Mouse (Mus musculus) B cell, adult 2 months (primary cell): ENCODE data around the gene Sgk2.

Source experiments
- DNase-seq, 2 experiments: peaks; one replicate each; pipeline ENCODE4 v3.0.0; 2022

Gene Sgk2

DNA sequence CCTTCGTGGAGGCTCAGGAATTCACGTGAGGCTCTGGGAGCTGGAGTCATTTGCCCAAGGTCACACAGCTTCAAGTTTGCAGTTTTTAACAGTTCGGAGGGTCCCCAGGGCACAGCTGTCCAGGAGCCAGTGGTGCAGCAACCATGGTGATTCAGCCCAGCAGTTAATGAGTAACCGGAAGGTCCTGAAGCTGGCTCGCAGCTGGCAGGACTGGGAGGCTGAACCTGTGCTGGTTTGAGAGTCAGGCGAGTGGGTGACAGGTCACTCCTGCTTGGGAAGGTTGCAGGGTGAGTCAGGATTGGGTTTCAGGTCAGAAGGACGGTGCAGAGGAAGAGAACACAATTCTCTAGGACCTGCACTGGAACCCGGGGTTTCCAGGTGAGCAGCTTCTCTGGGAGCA, at the start of gene Sgk2:
Sgk2 (plus strand) TSS at position 113 of the 400 bp plus-strand sequence.
- no peak for DNase-seq

DNA sequence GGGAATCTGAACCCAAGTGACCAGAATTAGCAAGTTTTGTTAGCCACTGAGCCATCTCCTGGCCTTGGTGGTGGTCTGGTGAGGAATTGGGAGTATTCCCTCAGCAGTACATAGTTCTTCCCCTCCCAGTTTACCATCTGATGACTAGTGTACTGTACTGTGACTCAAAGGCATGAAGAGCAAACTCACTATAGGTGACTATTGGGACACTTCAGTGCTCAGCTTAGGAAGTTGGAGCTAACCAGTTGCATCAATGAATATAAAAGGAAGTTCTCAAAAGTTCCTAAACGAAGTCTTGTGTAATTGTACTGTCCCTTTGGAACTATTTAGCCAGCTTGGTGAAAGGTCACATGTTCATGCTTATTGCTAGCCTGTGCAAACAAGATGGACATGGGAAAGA, 47.6 kb upstream of the Sgk2 start:
- no peak for DNase-seq

DNA sequence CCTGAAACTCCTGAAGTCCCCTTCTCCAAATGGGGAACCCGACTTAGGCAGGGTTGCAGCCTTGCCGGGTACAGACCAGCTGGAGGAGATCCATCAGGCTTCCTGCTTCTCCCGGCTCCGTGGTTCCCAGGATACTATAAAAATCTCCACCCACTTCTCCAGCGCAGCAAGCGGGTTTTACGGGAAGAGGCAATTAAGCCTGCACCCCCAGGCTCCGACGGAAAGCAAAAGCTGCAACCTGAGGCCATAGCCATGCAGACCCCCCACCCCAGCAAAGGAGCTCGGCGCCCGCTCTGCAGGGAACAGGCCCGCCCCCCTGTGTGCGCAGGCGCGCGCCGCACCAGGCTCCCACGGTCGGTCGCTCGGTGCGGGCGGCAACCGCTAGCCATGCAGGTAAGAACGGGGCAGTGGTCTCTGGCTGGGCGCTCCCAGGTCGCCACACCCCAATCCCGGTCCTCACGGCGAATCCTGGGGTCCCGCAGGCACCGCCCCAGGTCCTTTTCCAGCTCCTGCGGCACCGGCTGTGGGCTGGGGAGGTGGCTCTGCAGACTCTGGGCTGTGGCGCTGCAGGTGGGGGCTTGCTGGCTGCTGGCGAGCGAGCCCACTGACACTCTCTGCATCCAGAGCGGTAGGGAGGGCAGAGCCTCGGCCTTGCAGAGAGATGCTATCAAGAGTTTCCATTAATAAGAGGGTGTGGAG, 43.8 kb upstream of the Sgk2 start, which contains the start of gene L3mbtl1:
L3mbtl1 (plus strand) TSS at position 325 of the 699 bp plus-strand sequence.
- no peak for DNase-seq

DNA sequence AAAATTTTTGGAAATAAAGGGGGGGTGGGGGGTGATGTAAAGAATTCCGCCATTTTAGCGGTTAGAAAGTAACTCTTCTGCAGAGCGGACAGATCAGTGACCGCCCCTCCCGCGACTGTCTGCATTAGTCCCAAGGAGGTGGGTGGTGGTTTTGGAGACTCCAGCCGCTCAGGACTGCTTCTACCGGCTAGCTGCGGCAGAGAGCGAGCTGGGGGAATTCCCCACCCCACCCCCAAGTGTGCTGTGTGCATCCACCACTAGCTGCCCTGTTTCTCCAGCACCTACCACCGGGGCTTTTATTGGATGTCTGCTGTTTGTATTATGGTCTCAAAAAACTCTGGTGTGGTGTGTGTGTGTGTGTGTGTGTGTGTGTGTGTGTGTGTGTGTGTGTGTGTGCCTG, 43.2 kb upstream of the Sgk2 start:
- no peak for DNase-seq

DNA sequence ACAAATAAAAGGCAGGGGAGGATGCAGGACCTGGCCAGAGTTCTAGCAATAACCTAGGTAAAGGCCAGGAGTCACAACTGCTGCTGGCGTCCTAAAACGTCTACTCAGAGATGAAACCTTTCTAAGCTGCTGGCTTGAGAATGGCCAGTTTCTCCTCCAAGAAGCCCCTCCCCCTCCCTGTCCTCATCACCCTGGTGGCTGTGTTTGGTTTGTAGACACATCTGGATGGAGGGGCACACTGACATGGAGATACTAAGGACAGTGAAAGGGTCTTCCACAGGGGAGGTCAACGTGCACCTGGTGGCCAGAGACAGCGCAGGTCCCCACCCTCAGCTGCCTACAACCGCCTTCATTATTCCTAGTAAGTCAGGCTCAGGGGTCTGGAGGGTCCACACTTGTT, 40.2 kb upstream of the Sgk2 start:
- no peak for DNase-seq

DNA sequence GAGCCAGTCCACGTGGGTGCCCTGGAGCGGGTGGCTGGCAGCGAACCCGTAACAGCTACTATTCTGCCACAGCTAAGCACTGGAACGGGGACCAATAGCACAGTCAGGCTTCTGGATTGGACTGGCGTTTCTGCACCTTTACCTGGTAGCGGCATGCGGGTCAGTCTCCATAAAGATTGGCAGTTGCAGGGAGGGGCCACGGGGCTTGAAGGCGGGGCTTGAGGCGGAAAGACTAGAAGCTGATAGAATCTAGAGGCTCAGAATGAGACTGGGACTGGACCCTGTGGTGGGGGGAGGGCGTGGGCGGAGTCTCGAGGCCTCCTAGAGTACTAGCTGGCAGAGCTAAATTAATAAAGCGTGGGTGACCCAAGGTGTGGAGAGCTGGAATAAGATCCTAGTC, 39.4 kb upstream of the Sgk2 start:
- DNase-seq = no peak

DNA sequence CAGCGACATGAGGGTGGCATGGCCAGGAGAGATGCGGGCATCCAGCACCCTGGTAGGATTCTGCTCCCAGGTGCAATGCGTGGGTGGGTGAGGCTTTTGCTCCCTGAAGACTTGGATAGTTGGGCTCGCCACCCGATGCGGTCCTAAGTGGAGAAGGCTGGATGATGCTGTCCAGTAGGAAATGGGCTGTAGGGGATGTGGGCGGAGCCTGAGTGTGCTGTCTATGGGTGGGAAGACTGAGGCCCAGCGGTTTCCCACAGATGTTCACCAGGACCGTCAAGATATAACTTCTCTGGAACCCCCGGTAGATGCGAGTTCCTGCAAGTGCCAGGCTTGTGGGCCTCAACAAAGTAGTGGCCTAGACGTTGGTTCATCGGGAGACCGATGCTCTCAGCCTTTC, 38.9 kb upstream of the Sgk2 start:
- no peak for DNase-seq

DNA sequence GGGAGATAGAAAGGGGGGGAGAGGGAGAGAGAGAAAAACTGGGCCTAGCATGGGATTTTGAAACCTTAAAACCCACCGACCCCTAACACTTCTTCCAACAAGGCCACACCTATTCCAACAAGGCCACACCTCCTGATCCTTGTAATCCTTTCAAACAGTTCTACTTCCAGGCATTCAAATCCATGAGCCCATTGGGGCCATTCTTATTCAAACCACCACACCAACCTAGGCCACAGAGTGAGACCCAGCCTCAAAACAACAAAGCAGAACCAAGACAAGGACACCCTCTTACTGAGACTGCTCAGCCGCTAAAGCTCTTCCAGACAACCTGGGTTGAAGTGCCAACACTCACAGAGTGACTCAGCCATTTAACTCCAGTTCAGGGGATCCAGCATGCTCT, 36.4 kb upstream of the Sgk2 start:
- DNase-seq = no peak

DNA sequence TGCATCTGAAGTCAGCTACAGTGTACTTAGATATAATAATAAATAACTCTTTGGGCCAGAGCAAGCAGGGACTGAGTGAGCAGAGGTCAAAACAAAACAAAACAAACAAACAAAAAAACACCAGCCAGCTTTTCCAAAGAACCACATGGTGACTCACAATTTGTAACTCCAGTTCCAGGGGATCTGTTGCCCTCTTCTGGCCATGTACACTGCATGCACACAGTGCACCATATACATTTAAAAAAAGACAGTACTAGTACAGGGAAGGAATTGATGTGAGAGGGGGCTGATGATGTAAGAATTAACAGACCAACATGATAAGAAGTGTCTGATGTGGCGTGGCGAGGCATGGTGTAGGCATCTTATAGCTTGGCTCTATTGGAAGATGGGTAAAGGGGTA, 30.3 kb upstream of the Sgk2 start:
- DNase-seq = no peak

DNA sequence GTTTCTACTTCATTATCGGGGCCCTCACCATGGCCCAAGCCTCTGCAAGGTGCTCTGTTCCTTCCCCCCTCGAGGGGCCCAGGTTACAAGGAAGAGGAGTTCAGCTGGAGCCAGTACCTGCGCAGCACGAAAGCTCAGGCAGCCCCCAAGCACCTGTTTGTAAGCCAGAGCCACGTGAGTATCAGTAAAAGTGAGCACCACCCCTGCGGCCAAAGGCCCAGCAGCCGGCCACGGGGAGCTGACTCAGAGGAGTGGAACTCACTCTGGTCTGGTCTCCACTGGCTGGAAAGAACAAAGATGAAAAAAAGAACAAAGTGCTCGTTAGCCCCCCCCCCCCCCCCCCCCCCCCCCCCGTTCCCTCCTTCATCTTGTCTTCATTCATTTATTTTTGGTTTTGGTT, 25.8 kb upstream of the Sgk2 start:
- DNase-seq = no peak

DNA sequence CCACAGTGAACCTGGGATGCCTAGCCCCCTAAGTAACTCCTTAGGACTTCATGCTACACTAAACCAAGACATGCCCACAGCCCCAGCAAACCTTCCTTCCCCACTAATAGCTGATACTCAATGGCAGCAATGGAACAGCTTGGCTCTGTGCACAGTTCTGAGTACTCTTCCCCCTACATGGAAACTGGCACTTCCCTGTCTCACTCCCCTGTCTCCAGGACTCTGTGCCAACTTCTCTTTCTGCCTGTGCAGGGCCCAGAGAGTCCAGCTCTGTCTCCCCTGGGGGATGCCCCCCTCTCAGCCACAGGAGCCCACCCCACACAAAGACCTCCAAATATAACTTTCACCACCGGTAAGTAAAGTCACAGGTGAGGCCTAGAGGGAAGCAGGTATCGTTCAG, 20.4 kb upstream of the Sgk2 start:
- no peak for DNase-seq

DNA sequence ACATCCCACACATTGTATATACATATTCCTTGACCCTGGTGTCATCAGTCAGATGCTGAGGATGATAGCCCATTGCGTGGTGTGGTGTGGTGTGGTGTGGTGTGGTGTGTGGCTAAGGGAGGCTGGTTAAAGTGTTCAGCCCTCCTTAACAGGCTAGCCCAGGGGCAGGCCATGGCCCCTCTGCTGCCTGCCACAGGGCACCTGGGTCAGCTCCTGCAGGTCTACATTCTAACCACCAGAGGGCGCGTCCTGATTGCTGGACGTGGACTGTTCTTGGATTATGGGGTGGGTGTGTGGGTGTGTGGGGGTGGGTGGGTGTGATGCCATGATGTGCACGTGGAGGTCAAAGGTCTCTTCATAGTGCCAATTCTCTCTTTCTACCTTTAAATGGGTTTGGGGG, 18.8 kb upstream of the Sgk2 start:
- peak; percentile 64 to 68 for DNase-seq

DNA sequence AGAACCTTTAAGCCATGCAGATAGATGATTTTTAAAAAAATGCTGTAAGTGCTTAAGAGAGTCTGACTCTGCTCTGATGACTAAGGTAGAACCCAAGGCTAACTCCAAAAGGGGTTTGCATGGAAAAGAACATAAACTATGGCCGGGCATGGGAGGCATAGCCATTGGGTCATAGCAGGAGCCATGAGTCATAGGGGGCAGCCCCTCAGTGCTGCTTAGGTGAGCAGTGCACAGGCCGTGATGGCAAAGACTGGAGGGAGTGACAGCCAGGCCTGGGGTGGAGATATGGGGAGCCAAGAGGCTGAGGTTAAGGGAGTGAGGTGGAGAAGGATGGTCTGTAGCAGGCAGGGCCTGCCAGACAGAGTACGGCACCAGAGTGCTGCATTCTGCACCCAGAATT, 18.0 kb upstream of the Sgk2 start:
- no peak for DNase-seq

DNA sequence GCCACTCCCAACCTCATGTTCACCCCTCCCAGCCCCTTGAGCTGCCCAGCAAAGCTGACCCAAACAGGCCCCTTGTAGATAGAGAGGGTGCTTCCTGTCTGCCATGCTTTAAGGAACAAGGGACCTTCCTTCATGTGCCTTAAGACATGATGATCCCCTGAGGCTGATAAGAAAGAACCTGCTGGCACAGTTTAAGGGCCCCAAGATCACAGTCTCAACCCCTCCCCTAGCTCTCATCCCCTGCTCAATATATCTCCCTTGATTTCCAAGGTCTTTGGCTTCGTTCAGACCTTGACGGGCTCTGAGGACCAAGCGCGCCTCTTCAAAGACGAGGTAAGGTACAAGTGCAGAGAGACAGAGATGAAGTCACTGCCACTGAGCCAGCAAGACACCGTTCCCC, 16.2 kb upstream of the Sgk2 start:
- no peak for DNase-seq

DNA sequence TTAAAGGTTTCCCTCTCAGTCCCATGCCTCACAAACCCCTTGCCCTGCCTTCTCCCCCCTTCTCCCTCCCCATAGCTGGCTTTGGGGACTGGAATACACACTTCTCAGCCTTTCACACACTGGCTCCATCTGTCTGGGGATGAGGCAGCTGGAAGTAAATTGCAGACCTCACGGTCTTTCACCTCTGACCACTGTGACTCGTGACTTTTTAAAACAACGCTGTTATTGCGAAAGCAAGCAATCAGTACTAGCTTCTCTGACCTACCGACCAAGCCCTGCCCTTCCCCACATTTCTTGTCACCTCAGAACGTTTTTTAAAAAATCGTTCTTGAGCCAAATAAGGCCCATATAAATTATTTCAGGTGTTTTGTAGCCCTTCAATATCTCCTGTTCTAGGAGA, 14.4 kb upstream of the Sgk2 start:
- DNase-seq = no peak

DNA sequence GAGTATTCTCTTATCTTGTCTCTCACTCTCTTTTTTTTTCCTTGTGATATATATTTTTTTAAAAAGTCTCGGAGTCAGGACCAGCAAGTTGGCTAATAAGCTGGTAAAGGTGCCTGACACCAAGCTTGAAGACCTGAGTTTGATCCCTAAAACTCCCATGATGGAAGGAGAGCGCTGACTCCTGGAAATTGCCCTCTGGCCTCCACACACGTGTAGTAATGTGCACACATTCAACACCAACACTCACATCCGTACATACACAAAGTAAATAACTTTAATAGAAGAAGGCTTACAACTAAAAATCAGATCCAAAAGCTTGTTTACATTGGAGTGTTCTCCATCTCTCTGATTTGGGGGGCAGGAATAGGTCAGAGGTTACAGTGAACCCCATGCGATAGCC, 13.9 kb upstream of the Sgk2 start:
- no peak for DNase-seq

DNA sequence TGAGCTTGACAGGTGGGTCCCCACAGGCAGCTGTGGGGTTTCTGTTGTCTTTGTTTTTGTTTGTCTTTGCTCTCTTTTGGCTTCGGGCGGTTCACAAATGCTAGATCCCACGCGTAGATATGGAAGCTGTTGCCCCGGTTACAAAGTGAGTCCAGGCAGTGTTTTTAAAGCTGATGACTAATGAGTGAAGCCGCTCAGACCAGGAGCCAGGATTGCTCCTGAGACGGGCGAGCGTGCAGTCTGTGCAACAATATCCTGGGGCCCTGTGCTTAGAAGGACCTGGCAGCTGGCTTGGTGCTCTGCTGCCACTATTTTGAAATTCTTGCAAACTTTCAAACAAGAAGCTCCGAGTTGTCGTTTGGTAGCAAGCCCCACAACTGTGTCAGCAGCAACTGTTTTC, 13.5 kb upstream of the Sgk2 start:
- DNase-seq = no peak

DNA sequence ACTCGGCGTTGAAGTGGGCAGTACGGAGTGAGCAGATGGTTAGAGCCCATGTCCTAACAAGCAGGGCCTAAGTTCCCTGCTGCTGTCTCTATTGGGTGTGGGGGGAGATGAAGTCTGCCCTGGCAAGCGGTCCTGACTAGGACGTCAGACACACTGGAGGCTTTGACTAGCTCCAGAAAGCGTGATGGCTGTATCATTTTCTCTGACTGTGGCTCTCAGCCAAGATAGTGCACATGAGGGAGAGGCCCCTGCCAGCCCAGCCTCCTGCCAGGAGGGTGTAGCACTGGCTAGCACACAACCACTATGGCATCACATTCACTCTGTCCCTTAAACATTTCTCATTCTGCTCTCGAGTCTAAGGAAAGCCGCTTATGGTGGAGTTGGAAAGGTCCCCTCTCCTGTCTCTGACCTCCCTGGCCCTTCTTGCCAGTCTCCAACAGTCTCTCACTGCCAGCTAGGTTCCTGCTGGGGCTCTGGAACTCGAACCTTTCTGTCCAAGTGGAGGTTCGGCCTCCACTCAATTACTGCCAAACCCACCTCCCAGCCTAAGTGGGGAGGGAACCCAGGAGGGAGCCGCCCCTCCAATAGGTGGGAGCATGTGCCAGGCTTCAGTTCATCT, 11.9 kb upstream of the Sgk2 start:
- no peak for DNase-seq

DNA sequence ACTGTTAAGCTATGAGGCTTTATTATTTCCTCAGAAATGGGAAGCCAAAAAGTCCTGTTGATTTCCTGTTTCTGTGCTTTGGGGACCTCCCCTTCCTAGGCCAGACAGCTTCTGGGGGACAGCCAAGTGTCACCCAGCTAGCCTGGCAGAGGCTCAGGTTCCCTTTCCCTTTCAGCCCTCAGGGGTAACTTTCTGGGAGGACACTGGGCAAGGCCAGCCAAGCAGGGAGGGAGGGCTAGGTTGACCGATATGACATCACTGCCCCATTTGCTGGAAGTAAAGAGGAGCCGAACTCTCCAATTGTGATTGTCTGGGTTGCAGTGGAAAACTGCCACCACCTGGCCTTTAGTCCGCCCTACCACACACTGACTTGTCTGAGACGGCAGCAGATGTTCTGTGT, 11.1 kb upstream of the Sgk2 start:
- no peak for DNase-seq

DNA sequence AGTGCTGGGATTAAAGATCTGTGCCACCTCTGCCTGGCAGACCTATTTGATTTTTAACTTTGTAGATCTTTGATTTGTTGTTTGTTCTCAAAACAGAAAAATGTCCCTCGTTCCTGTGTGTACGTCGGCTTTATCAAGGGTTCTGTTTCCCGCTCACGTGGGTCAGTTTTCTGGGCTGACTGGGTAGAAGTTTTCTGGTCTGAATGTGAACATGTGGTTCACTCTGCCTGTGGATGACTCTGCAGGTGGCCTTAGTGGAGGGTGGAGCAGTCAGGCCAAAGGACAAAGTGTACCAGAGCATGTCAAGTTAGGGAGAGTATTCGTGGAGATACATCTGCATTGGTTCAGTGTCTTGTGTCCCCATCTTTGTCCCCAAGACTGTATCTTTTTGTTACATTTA, 2.7 kb upstream of the Sgk2 start:
- DNase-seq = no peak

DNA sequence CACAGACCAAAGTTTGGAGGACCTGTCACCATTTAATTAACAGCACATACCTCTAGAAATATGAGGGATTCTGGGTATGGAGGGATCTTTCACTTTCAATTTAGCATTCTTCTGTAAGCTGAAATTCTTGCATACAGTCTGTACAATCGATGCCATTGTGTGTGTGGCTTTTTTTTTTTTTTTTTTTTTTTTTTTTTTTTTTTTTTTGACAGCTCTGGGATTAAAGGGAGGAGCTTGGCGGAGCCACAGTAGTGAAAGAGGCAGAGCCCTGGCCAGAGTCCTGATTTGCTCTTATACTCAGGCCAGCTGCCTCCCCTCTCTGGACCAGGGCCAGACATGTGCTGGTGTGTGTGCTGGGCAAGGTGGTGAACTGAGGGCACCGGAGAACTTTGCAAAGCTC, 1.2 kb upstream of the Sgk2 start:
- no peak for DNase-seq

DNA sequence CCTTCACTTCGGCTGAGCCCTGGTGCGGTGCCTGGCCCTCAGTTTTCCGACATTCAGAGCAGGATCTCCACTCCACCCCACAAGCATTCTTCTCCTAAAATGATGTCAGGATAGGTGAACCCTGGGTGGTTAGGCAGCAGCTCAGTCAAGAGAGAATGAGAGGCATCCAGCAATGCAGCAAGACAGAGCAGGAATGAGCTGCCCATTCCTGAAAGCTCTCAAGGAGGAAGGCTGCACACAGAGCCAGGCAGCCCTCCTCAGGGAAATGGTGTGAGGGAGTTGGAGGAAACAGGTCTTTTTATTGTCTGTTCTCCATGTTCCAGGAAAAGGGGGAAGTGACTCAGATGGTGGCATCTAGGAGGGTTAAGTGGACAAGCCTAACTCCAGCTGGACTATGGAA, 366 bp upstream of the Sgk2 start:
- DNase-seq = no peak

DNA sequence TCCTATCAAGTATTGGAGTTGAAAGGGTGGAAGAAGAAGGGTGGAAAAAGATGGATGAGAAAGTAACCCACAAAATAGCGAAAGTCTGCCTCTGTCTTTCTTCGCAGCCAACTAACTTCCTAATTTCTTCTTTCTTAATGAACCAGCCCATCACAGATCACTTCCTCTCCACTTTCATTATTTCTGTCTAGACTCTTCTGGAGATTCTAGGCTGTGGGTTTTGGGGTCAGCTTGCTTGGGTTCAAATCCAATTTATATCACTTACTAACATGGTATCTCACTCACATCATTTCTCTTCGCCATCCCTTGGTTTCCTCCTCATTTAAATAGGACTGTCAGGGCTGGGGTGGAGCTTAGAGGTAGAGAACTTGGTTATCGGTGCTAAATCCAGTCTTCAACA, 1.1 kb downstream of the Sgk2 start:
- DNase-seq = no peak

DNA sequence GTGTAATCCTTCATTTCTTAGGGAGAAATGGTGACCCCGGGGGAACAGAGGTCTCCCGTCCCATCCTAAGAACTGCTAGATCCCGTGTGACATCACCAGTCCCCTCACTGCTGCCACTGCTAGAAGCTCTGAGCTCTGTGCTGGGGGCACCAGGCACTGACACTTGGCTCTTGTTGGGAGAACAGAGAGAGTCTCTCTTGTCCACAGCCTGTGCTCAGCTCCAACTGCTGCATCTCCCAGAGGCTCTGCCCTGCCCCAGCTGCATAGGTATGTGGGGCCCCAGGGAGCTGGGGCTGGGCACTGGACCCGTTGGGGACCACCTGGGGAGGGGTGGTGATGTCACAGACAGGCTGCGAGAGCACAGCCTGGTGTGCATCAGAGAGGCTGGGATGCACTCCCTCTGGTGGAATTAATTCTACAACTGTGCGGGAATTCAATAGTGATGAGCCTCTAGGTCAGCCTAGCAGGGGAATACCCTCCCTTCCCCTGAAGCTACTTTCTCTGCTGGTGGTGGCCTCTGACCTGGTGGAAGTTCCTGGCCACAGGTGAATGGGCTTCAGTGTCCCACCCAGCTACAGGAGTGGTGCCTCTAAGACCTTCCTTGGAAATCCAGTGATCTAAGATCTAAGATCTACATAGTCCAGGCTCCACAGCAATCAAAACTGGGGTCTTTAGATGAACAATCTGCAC, 4.4 kb downstream of the Sgk2 start:
- DNase-seq = no peak

DNA sequence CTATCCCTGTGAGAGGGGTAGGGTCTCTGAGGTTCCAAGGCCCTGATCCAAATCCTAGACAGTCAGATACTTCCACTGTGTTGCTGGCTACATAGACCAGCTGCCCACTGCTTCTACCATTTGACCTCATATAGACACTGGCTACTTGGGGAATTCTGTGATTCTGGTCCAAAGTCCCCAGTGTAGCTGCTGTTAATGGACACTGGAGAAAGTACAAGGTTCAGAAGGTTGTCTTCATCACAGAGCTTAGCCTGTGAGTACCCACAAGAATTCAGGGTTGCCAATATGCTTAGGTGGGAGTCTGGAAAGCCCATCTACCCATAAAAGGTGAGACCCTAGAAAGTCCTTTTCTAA, 4.9 kb downstream of the Sgk2 start:
- no peak for DNase-seq
